Mouse (Mus musculus) liver, embryonic 14.5 days (tissue): Measurements from ENCODE around the gene Btbd6.

Experiments used
- CTCF ChIP-seq: IDR thresholded peaks from 2 replicates; pipeline ENCODE4 v1.5.1; 2016; ENCODE audit warnings: antibody characterized with exemption, low read depth, control low read depth
- EP300 ChIP-seq: IDR thresholded peaks from 2 replicates; pipeline ENCODE4 v1.6.1; 2016; ENCODE audit warnings: antibody characterized with exemption, low read depth

DNA sequence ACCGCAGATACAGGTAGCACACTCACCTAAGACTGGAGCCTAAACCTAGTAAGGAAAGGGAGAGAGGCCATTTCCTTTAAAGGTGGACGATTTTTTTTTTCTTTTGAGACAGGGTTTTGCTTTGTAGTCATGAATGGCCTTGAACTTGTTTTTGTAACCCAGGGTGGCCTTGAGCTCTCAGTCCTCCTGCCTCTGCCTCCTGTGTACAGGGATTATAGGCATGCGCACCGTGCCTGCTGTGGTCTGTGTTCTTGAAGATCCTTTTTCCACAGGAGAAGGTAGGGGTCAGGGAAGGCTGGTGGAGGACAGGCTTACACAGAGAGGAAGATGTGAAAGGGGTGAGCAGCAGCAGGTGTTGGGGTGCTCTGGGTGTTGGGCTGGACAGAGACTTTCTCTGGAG, 39.7 kb downstream of the Btbd6 start:
- TF ChIP-seq CTCF (no peak), EP300 (no peak)
